Mouse (Mus musculus): ENCODE data around the gene Dpf1. TPM values are rescaled to one million over a fixed set of nuclear protein-coding genes. Genes with fewer than 3 reads are reported as not detected.

Gene Dpf1
- polyA plus RNA-seq, 1 experiment from 2014 or later = 3.7 TPM

DNA sequence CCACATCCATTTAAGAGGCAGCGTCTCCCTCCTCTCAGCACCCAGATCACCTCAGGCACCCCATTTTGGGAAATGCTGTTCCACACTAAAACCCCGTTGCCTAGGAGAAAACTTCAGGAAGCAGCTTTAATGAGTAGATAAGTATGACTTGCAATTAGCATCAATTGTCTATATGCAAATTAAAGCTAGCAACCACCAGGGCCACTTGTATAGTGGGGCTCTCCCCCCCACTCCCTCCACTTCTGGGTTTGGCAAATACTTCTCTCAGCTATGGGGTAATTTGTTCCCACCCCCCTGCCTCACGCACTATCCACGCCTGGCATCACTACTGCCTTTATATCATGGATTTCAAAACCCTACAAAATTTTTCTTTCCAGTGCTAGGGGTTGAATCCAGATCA lies 41.8 kb downstream of the Dpf1 start:
- ATAC-seq (ENCODE audit: extremely low read depth, insufficient number of reproducible peaks, low FRiP score, low TSS enrichment) = no peak

GRCm38 (mm10) chr7:29346212-29346611 lies 42.5 kb downstream of the Dpf1 start:
- no peak overlapping the region for H3K9ac ChIP-seq
- H3K27me3 ChIP-seq (replicated peaks) = no peaks in the 10 kb centered on the region
- no peak overlapping the region for H3K27ac ChIP-seq (replicated peaks)
- H3K4me2 ChIP-seq = no peak overlapping the region
- no peak for ATAC-seq (ENCODE audit: extremely low read depth, insufficient number of reproducible peaks, low FRiP score, low TSS enrichment)
- H3K36me3 ChIP-seq = 0 out of 2 replicates have a peak, but pooled peaks cover 9% of the 10 kb centered on the region
- WGBS = 58% methylated on average over 3 of the region's 3 CpGs
- H3K4me1 ChIP-seq = peaks cover 8% of the 10 kb centered on the region
- H3K4me3 ChIP-seq = no peak overlapping the region
- no peaks in the 10 kb centered on the region for H3K9me3 ChIP-seq

More for the DNA sequence above, 41.8 kb downstream of the Dpf1 start:
- 90% methylated on average over 4 of the region's 4 CpGs for WGBS
- Histone ChIP-seq H3K4me1 (peaks cover 8% of the 10 kb centered on the region), H3K36me3 (0 out of 2 replicates have a peak, but pooled peaks cover 9% of the 10 kb centered on the region), H3K27ac (replicated peaks) (no peak overlapping the region), H3K27me3 (replicated peaks) (no peaks in the 10 kb centered on the region), H3K4me3 (no peak overlapping the region), H3K9ac (no peak overlapping the region), H3K4me2 (no peak overlapping the region), H3K9me3 (no peaks in the 10 kb centered on the region)

- no peaks in the 10 kb centered on the region for H3K4me1 ChIP-seq
- H3K4me3 ChIP-seq = no peak overlapping the region
- 85% methylated on average over 10 of the region's 10 CpGs for WGBS
- no peaks in the 10 kb centered on the region for H3K27me3 ChIP-seq (replicated peaks)
- H3K27ac ChIP-seq (replicated peaks) = no peak overlapping the region
- H3K9ac ChIP-seq = no peak overlapping the region
- no peak overlapping the region for H3K4me2 ChIP-seq
- H3K36me3 ChIP-seq = peaks cover 9% of the 10 kb centered on the region; the same call in 1 of the 2 replicates
- no peak for ATAC-seq (ENCODE audit: extremely low read depth, insufficient number of reproducible peaks, low FRiP score, low TSS enrichment)
- no peaks in the 10 kb centered on the region for H3K9me3 ChIP-seq
Observed at GRCm38 (mm10) chr7:29350489-29350888, 46.7 kb downstream of the Dpf1 start.

- Histone ChIP-seq H3K4me2 (no peak overlapping the region), H3K36me3 (peaks cover 10% of the 10 kb centered on the region; the same call in 1 of the 2 replicates), H3K27ac (replicated peaks) (no peak overlapping the region), H3K27me3 (replicated peaks) (no peaks in the 10 kb centered on the region), H3K4me1 (no peaks in the 10 kb centered on the region), H3K9ac (no peak overlapping the region), H3K9me3 (no peaks in the 10 kb centered on the region), H3K4me3 (no peak overlapping the region)
- 85% methylated on average over 8 of the region's 8 CpGs for WGBS
- ATAC-seq (ENCODE audit: extremely low read depth, insufficient number of reproducible peaks, low FRiP score, low TSS enrichment) = no peak
Observed at GRCm38 (mm10) chr7:29352246-29352645, 48.5 kb downstream of the Dpf1 start.

- Histone ChIP-seq H3K36me3 (peaks cover 7% of the 10 kb centered on the region), H3K4me3 (no peak overlapping the region), H3K9me3 (no peaks in the 10 kb centered on the region), H3K9ac (no peak overlapping the region), H3K4me2 (no peak overlapping the region), H3K4me1 (no peaks in the 10 kb centered on the region), H3K27ac (replicated peaks) (no peak overlapping the region), H3K27me3 (replicated peaks) (no peaks in the 10 kb centered on the region)
- no peak for ATAC-seq (ENCODE audit: extremely low read depth, insufficient number of reproducible peaks, low FRiP score, low TSS enrichment)
- WGBS = 64% methylated on average over 8 of the region's 8 CpGs
Observed at GRCm38 (mm10) chr7:29354161-29354560, 50.4 kb downstream of the Dpf1 start.

DNA sequence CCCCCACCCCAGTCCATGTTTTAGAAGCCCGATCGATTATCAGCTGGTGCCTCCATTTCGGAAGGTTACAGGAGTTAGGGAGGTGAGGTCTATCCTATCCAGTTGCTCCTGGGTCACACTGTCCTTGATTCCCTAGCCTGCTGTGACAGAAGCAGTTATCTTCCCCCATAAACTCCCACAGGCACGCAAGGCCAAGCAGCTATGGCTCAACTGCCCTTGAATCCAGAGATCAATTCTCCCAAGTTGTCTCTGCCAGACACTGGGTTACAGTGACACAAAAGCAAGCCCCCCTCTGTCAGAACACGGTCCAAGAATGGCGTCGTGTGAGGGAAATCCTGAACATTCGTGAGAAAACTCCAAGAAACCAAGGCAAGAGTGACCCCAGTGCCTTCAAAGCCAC lies 51.7 kb downstream of the Dpf1 start:
- H3K27ac ChIP-seq (replicated peaks) = no peak overlapping the region
- peaks cover 7% of the 10 kb centered on the region for H3K36me3 ChIP-seq
- no peak overlapping the region for H3K9ac ChIP-seq
- H3K4me1 ChIP-seq = no peaks in the 10 kb centered on the region
- ATAC-seq (ENCODE audit: extremely low read depth, insufficient number of reproducible peaks, low FRiP score, low TSS enrichment) = no peak
- 83% methylated on average over 8 of the region's 8 CpGs for WGBS
- no peaks in the 10 kb centered on the region for H3K9me3 ChIP-seq
- no peak overlapping the region for H3K4me2 ChIP-seq
- no peaks in the 10 kb centered on the region for H3K27me3 ChIP-seq (replicated peaks)
- no peak overlapping the region for H3K4me3 ChIP-seq

DNA sequence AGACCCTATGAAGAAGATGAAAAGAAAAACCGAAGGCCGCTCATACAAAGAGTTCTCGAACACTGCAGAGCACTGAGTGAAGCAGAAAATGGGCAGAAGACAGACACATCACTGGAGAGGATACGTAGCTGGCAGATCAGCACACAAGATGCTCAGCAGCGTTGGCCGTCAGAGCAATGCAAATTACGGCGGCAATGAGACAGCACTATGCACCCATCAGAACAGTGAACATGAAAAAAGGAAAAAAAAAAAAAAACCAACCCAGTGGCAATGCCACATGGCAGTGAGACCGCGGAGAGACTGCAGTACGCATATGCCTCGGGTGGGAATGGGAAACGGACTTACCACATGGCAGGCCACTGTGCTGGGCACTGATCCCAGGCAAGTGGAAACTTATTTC lies 57.7 kb downstream of the Dpf1 start:
- no peak overlapping the region for H3K4me2 ChIP-seq
- no peaks in the 10 kb centered on the region for H3K27me3 ChIP-seq (replicated peaks)
- ATAC-seq (ENCODE audit: extremely low read depth, insufficient number of reproducible peaks, low FRiP score, low TSS enrichment) = no peak
- H3K9ac ChIP-seq = no peak overlapping the region
- H3K9me3 ChIP-seq = no peaks in the 10 kb centered on the region
- 92% methylated on average over 13 of the region's 13 CpGs for WGBS
- H3K4me3 ChIP-seq = no peak overlapping the region
- no peaks in the 10 kb centered on the region for H3K4me1 ChIP-seq
- H3K27ac ChIP-seq (replicated peaks) = no peak overlapping the region
- H3K36me3 ChIP-seq = peaks cover 7% of the 10 kb centered on the region

DNA sequence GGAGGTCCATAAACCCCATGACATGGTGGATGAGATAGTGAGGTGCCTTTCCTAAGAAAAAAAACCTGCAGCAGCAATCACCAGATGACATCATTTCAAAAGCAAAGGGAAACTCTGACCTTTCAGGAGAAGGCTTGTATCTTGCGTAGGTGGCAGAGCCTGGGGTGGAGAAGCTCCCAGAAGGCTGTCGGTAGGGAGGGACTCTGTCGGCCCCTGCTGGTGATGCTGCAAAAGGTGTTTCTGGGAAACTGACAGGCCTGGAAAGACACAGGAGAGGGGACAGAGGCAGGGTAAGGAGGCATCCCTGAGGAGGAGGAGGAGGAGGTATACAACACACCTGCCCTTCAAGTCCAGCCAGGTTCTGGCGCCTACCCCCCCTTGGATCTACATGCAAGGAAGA lies 60.3 kb downstream of the Dpf1 start:
- H3K4me2 ChIP-seq = no peak overlapping the region
- no peaks in the 10 kb centered on the region for H3K36me3 ChIP-seq
- no peaks in the 10 kb centered on the region for H3K9me3 ChIP-seq
- ATAC-seq (ENCODE audit: extremely low read depth, insufficient number of reproducible peaks, low FRiP score, low TSS enrichment) = no peak
- H3K27me3 ChIP-seq (replicated peaks) = no peaks in the 10 kb centered on the region
- 29% methylated on average over 4 of the region's 4 CpGs for WGBS
- no peaks in the 10 kb centered on the region for H3K4me1 ChIP-seq
- no peak overlapping the region for H3K27ac ChIP-seq (replicated peaks)
- no peak overlapping the region for H3K9ac ChIP-seq
- no peak overlapping the region for H3K4me3 ChIP-seq

DNA sequence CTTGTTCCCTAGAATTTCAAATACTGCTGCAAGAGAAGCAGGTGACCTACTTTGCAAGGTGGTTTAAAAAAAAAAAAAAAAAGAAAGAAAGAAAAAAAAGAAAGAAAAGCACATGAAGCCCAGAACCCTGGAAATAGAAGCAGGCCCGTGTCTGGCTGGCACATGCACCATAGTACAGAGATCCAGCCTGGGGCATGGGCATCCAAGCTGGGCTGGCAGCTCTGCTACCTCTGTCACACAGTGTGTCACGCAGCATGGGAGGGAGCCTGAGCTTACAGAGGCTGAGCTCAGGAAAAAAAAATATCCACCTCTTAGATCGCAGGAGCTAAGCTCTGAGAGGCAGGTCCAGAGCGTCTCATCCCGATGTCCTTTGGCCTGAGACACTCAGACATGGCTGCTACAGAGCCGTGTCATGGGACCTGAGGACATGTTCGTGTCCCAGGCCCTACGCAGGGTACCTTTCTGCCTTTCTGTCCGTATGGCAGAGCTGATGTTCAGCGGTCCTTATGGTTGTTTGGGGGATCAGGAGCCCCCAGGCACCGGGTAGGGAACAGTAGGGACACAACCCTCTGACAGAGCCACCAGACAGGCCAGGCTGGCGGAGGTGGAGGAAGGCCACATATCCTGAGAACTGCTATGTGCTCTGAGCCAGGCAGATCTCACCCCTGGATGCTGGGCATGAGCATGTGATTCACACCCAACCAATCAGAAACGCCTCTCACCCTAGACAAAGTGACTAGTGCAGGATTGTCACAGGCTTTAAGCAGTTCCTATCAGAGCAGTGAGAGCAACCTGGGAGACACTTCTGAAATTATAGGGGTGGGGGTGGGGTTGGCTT lies 63.6 kb downstream of the Dpf1 start:
- no peak for ATAC-seq (ENCODE audit: extremely low read depth, insufficient number of reproducible peaks, low FRiP score, low TSS enrichment)
- Histone ChIP-seq H3K27me3 (replicated peaks) (peaks cover 15% of the 10 kb centered on the region; the same call in 1 of the 2 replicates), H3K4me3 (no peak overlapping the region), H3K9ac (no peak overlapping the region), H3K4me1 (no peaks in the 10 kb centered on the region), H3K4me2 (no peak overlapping the region), H3K9me3 (no peaks in the 10 kb centered on the region), H3K36me3 (0 out of 2 replicates have a peak, but pooled peaks cover 2% of the 10 kb centered on the region), H3K27ac (replicated peaks) (no peak overlapping the region)
- WGBS = 79% methylated on average over 13 of the region's 13 CpGs

Other genes with a start within 250 kb of the Dpf1 start
- 0.19 and 0.31 TPM in 2 replicates for gene Ryr1, start 178.8 kb upstream of the Dpf1 start, polyA plus RNA-seq (2015; fragmentation: Nextera tagmentation; extraction: Ambion mirVana)
- gene Rasgrp4, start 169.1 kb upstream of the Dpf1 start, polyA plus RNA-seq (2015; fragmentation: Nextera tagmentation; extraction: Ambion mirVana) = 0.56 and 0.62 TPM in 2 replicates
- gene Fam98c, start 147.7 kb upstream of the Dpf1 start, polyA plus RNA-seq (2015; fragmentation: Nextera tagmentation; extraction: Ambion mirVana) = 11.0 and 11.9 TPM in 2 replicates
- gene Ggn, start 133.7 kb upstream of the Dpf1 start, polyA plus RNA-seq (2015; fragmentation: Nextera tagmentation; extraction: Ambion mirVana) = 0.33 and 0.48 TPM in 2 replicates
- 1.3 and 1.5 TPM in 2 replicates for gene Spred3, start 133.5 kb upstream of the Dpf1 start, polyA plus RNA-seq (2015; fragmentation: Nextera tagmentation; extraction: Ambion mirVana)
- gene Psmd8, start 123.2 kb upstream of the Dpf1 start, polyA plus RNA-seq (2015; fragmentation: Nextera tagmentation; extraction: Ambion mirVana) = 209 and 219 TPM in 2 replicates
- 0.41 and 0.42 TPM in 2 replicates for gene Catsperg1, start 89.9 kb upstream of the Dpf1 start, polyA plus RNA-seq (2015; fragmentation: Nextera tagmentation; extraction: Ambion mirVana)
- gene Kcnk6, start 71.4 kb upstream of the Dpf1 start, polyA plus RNA-seq (2015; fragmentation: Nextera tagmentation; extraction: Ambion mirVana) = 1.6 and 1.7 TPM in 2 replicates
- 107 and 117 TPM in 2 replicates for gene Yif1b, start 65.6 kb upstream of the Dpf1 start, polyA plus RNA-seq (2015; fragmentation: Nextera tagmentation; extraction: Ambion mirVana)
- 5.7 and 7.3 TPM in 2 replicates for gene 2200002D01Rik, start 55.5 kb upstream of the Dpf1 start, polyA plus RNA-seq (2015; fragmentation: Nextera tagmentation; extraction: Ambion mirVana)
- gene Spint2, start 22.0 kb upstream of the Dpf1 start, polyA plus RNA-seq (2015; fragmentation: Nextera tagmentation; extraction: Ambion mirVana) = 111 and 116 TPM in 2 replicates
- gene Ppp1r14a, start 14.6 kb upstream of the Dpf1 start, polyA plus RNA-seq (2015; fragmentation: Nextera tagmentation; extraction: Ambion mirVana) = 13.3 and 14.9 TPM in 2 replicates
- 3.9 and 4.1 TPM in 2 replicates for gene Sipa1l3, start 214.7 kb downstream of the Dpf1 start, polyA plus RNA-seq (2015; fragmentation: Nextera tagmentation; extraction: Ambion mirVana)

Measured in heart, embryonic 13.5 days (tissue).